Mouse (Mus musculus): ENCODE measurements around the gene Ano4.

- TF ChIP-seq GATA1 (IDR thresholded peaks at IDR 0.05; ENCODE audit: borderline replicate concordance, low read length) (no peak), FLI1 (IDR thresholded peaks at IDR 0.05; ENCODE audit: low read length) (no peak)
Measured at GRCm38 (mm10) chr10:89330261-89330660, 14.3 kb downstream of the Ano4 start.

All from megakaryocyte, embryonic 14.5 days (primary cell).